Mouse (Mus musculus) bone marrow macrophage, adult 2 months (primary cell): ENCODE measurements around the gene Rasgrp2.

Experiments
- CTCF ChIP-seq: IDR thresholded peaks from 2 replicates; pipeline ENCODE4 v1.5.1; 2012; ENCODE audit warnings: low read depth, mild to moderate bottlenecking, low read length, moderate library complexity
- POLR2A ChIP-seq: IDR thresholded peaks from 2 replicates; pipeline ENCODE4 v1.6.1; 2012; ENCODE audit warnings: mild to moderate bottlenecking, low read depth, low read length, borderline replicate concordance

DNA sequence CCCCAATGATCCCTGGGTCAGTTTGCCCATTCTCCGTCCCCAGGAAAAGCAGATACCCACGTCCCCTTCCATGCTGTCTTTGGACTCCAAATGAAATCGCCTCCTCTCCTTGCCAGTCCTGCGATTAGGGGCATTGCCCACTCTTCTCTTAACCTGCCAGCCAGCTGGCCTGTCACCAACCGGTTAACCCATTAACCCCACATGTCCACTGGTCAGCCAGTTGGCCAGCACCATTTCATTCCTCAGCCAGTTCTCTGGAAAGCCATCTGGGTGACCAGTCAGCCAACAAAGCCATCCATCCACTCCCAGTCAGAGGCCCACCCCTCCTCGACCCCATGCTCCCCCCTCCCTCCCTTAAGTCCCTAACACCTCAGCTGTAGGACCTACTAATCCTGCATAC is 63.7 kb downstream of the Rasgrp2 start:
- TF ChIP-seq CTCF (no peak), POLR2A (no peak)
